Mouse (Mus musculus) frontal cortex, postnatal 14 days (tissue): Measurements from ENCODE around the gene Ddah2.

Experiments used
- DNase-seq, 2 experiments: peaks; one replicate each; pipeline ENCODE4 v3.0.0; 2022; ENCODE audit warnings: low spot score in 2 of 2

Gene Ddah2

DNA sequence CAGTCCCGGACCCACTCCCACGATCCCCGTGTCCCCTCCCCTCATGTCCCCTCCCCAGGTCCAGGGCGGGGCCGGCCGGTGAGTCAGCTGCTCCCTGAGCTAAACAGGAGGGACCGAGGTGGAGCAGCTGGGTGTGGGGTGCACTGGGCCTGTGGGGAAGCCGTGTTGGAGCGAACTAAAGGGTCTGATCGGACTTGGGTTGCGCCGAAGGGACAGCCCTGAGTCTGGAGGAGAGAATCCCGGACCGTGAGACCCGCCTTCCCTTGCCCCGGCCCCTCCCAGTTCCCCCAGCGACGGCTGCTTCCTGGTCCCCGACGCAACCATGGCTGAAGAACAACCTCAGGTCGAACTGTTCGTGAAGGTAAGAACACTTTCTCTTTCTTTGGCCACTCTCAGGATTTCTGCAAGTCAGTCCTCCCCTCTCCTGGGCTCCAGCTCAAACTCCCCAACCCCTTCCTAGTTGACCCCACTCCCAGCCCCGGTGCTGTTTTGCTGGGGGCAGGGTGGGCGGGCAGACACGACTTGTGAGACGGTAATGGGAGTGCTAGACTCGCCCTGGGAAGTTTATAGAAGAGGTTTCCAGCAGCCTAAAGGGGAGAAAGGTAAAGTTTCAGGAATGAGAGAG lies 8.6 kb upstream of the Ddah2 start:
- no peak for DNase-seq

DNA sequence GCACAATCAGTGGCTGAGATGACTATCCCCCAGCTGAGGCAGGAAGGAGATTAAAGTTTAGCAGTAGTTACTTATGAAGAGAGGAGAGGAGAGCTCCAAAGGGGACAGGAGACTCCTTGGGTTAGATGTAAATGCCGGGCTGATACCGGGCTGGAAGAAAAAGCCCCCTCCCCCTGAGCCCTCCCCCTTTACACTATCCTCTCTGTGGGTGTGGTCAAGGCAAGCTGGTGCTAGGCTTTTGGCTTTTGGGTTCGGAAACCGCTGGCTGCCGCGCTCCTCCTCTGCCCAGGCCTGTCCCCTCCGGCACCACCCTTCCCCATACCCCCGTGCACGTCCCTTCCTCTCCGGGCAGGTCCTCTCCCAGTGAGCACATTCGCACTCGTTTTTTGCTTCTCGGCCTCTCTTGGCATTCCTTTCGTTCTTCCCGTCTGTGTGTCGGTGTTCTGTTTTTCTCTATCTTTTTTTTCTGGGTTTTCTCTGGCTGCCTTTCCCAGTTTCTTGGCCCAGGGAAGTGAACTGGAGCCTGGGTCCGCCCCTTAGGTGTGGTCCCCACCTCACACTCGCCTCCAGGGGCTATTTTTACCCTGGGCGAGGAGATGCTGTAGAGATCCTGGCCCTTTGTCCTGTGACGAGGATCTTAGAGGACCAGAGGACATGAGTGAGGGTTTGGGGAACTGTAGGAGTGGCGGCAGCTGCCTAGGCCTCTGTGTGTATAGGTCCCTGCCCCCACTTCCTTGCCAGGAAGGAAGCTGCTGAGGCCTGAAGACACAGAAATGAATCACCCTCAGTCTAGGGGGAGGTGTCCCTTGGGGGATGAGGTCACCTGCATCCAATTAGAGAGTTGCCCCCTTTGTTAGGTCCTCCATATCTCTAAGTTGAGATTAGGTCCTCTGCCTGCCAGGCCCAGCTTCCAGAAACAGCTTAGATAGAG lies 7.4 kb upstream of the Ddah2 start:
- no peak for DNase-seq

DNA sequence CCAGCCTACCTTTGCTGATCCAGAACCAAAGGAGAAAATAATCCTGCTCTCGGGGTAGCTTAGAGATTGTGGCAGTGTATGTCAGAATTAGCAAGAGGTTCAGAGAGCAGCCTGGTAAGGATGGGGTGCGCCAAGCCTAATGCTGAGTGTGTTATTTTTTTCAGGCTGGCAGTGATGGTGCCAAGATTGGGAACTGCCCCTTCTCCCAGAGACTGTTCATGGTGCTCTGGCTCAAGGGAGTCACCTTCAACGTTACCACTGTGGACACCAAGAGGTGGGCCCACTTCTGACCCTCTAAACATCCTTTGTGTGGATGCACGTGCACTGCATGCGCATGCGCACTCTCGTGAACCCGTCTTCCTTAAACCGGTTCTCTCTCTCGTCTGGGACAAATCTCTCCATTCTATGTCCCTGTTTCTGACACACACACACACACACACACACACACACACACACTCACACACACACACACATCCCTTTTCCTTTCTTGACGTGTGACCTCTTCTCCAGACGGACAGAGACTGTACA lies 6.5 kb upstream of the Ddah2 start:
- DNase-seq: no peak

DNA sequence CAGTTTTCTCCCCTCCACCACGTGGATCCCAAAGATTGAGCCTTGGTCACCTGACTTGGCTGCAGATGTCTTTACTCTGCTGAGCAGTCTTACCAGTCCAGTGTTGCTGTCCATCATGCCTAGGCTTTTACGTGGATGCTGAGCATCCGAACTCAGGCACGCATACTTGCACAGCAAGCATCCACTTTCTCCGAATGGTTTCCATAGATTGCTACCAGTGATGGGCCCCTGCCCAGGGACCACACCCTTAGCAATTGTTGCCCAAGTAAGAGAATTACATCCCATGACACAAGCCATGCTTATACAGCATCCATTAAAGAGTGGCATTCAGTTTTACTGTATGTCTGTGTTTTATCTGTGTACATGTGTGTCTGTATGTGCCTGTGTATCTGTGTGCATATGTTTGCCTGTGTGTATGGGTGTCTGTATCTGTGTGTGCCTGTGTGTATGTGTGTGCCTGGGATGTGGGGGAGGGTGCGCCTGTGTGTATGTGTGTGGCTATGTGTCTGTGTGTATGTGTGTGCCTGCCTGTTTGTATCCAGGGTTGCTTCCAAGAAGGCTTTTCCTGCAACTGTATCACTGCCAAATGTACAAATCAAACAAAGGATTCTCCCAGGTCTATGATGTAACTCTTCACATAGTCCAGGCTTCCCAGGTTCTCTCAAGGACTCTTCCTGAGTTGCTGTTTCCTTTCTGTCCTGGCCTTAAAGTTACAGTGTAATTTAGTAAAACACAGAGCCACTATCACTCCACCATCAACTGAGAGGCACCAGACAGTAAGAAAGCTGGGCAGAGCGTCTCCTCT lies 2.9 kb upstream of the Ddah2 start:
- DNase-seq: no peak

DNA sequence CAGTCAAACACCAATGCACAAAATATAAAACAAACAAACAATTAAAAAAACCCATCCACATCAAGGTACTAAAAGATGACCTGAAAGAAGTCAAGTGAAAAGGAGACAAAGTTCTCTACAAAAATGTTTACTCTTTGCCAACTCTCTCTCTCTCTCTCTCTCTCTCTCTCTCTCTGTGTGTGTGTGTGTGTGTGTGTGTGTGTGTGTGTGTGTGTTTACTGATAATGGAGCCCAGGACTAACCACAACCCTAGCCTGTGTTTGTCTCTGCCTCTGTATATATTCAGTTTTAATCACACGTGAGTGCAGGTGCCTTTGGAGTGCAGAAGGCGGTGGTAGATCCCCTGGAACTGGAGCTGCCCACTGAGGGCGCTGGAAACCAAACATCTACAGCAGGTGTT lies 1.7 kb upstream of the Ddah2 start:
- no peak for DNase-seq

DNA sequence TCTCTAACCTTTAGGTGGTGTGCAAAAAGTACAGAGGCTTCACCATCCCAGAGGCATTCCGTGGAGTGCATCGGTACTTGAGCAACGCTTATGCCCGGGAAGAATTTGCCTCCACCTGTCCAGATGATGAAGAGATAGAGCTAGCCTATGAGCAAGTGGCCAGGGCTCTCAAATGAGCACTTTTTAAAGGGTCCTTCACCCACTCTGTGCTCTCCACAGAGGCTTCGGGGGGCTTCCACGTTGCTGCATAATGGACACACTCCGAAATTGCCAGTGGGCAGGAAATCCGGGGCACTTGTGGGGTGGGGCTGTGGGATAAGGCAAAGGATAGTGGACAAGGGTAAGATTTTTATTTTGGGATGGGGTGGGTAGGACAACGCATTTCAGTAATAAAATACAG lies 519 bp upstream of the Ddah2 start:
- no peak for DNase-seq

DNA sequence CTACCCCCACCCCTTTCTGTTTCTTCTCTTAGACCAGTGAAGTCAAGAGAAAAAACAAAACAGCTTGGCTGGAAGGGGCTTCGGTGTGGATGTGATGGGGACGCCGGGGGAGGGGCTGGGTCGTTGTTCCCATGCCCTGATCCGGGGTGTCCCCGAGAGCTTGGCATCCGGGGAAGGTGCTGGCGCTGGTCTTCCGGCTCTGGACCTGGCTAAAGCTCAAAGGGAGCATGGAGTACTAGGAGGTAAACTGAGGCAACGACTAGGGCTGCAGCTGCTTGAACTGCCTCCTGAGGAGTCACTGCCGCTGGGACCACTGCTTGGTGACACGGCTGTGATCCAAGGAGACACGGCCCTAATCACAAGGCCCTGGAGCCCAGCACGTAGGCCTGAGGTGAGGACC lies 1.2 kb downstream of the Ddah2 start:
- no peak for DNase-seq

DNA sequence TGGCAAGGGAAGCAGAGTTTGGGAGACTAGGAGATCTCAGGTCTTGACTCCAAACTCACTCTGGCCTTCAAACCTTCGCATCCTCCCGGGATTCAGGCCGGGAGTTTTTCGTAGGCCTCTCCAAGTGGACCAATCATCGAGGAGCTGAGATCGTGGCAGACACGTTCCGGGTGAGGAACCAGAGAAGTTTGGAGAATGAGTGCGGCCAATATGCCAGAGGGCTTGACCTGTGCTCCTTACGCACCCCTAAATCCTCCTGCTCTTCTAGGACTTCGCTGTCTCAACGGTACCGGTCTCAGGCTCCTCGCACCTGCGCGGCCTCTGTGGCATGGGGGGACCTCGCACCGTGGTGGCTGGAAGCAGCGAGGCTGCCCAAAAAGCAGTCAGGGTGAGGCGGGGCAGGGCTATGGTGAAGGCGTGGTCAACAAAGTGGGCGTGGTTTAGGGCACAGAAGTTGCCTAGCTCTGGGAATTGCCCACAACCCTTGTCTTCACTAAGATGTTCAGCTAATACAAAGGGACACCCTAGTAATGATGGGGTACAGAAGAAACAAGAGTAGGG lies 2.0 kb downstream of the Ddah2 start:
- no peak for DNase-seq

DNA sequence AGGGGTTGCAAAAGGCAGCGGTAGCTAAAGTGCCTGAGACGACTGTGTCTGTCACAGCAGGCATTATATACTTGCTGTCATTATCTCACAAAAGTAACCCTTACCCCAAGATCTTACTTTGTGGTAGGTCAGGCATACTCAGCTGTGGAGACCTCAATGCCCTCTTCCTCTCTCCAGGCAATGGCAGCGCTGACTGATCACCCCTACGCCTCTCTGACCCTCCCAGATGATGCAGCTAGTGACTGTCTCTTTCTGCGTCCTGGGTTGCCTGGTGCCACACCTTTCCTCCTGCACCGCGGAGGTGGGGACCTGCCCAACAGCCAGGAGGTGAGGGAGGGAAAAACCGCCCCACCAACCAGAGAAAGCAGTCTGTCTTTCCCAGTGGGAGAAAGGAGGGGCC lies 2.5 kb downstream of the Ddah2 start:
- DNase-seq: no peak

DNA sequence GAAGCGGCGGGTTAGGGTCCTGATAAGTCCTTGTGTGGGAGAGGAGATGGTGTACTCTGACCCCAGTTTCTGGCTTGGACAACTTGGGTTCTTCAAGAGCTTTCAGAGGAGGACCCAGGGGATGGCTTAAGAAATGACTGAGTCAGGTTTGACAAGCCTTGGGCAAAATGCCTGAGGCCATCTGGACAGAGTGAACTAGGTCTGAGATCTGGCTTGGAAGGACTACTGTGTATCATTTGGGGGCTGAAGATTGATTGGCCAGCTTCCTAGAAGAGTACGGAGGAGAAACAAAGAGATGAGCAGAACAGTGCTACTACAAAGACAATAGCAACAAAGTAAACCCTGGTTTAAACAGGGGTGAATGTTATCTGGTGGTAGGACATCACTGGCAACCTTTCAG lies 4.6 kb downstream of the Ddah2 start:
- no peak for DNase-seq

DNA sequence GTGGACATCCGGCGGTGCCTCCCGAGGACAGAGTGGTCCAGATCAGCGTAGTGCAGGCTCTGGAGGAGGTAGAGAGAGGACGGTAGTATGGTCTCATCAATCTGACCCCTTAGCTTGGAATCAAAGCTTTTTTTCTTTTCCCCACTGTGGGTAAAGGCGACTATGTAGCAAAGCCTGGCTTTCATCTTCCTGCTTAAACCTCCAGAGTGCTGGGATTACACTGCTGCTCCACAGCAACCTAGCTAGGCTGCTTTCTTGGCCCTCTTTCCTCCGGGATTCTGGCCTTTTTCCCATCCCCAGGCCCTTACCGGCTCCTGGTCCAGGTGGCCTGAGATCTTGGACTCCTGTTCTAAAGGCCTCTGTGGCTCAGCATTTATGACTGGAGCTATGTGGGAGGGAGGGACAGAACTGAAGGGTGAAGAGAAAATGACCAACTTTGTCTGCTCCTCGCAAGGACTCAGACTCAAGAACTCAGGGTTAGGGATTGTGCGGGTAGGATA lies 5.6 kb downstream of the Ddah2 start:
- no peak for DNase-seq

DNA sequence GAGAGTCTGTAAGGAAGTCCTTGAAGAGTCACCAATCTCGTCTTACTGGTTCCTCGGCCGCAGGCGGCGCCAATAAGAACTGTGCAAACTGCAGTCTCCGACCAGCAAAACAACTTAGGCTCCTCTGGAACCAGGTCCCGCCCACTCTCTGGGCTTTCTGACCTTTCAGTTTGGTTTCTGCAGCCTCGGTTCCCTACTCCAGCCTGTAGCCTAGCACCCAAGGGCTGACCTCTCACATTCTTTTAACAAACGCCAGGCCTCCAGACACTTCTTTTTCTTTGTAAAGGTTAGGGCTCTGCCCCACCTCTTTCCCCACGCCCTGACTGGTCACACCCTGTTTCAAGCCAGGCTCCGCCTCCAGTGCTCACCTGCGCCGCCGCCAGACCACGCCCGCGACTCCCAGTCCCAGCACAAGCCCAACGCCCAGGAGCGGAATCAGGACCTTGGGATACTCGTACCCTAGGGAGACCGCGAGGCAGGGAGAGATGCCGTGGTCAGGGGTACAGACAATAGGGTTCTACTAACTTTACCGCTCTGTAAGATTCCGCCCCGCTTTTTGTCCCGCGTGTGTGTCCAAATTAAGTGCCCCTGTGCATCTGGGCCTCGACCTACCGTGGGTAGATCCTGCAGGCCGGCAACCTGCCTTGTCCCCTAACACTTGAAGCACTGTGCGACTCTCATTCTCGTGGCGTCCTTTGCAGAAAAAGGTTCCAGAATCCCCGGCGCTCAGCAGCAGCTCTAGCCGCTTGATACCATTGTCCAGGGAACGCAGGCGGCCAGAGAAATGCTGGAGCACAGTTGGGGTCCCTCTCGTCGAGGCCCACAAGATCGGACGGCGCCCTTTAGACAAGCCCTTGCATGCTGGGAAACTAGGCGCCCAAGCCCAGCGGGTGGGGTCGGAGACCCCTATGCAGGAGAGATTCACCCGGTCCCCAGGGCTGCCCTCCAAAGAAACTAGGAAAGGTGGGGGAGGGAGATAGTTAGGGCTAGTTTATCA lies 6.4 kb downstream of the Ddah2 start, which contains the start of gene Ly6g6c:
Ly6g6c (plus strand) TSS at position 438 of the 997 bp plus-strand sequence.
- no peak for DNase-seq

DNA sequence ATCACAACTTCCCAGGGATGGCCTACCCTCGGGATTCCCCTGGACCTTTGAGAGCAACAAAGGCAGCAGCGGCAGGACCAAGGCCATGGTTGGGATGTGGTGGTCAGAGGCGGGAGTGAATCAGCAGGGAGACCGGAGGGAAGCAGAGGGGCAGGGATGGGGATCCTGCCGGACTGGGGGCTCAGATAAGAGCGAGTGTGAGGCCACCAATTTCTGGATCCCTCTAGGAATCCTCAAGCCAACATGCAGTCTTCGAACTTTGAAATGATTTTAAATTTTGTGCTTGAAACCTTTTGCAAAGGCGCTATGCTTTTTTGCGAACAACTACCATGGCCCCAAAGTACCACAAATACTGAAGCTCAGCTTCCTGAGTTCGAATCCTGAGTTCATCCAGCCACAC lies 7.2 kb downstream of the Ddah2 start, which contains the start of gene Mpig6b:
Mpig6b (minus strand) TSS at position 101 of the 400 bp plus-strand sequence.
- no peak for DNase-seq

DNA sequence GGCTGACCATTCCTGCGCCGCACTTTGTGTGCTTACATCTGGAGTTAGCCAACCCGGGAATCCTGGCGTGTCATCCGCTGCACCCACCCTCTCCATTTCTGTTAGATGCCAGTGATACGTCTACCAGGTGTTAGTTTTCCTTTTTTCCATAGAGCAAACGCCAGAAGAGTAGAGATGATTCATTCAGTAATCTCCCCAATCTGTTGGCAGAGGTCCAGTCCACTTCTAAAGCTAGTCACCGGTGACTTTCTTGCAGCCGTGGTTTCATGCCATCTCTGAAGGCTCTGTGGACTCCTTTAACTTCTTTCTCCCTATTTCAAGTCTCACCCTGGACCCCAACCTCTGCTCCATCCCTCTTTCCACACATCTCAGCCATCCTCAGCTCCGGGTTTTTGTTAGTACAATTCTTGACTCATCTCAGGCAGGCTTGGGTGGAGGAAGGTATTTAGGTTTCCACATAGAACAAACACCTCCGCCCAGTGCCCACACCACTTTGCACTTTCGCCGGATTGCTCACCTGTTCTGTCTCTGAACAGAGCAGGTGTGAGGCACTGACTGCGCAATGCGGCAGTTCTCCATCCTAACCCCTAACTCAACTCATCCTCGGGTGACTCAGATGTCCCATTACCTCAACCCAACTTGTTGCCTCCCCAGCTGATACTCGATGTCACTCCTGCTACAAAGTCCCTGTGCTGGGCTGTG lies 9.5 kb downstream of the Ddah2 start:
- no peak for DNase-seq

DNA sequence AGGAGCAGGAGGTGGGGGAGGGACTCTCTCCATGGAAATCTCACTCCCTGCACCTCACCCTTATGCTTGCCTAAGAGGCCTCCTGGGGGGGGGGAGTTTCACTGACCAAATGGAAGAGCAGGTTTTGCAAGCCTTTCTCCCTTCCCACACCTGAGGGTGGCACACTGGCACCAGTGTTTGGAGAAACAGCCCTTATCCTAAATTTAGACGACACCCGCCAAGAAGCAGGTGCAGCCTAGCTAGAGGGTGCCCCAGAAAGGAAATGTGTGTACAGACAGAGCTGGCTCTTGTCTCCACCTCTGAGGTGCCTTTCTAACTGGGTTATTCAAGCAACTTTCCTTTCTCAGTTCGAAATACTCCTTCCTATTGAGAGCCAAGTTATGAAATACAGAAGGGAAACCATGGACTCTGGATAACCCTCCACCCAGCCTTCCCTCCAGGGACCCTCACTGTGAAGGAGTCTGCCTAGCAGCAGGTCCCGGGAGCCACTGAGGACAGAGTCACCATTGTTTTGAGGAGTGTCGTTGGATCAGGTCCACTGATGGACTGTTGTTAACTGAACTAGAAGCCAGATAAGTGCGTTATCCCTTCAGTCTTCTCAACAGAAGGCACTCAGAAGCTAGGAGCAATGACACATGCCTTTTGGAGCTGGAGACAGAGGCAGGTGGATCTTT lies 11.9 kb downstream of the Ddah2 start:
- no peak for DNase-seq

DNA sequence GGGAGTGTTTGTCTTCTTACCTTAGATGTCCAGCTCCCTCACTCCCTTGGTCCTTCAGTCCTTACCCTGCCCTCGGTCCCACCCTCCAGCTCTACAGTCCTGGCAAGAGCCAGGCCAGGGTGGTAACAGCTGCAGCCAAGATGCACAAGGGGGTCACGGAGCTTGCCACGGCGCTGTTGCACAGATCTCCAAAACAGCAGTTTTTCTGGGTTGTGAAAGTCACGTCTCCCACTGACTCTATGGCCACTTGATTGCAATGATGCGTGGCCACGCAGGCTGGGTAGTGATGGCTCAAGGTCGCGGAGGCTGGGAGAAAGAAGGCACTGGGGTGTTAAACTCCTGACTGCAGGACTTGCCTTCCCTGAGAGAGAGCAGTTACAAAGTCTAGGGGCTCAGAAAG lies 12.6 kb downstream of the Ddah2 start:
- DNase-seq: no peak

DNA sequence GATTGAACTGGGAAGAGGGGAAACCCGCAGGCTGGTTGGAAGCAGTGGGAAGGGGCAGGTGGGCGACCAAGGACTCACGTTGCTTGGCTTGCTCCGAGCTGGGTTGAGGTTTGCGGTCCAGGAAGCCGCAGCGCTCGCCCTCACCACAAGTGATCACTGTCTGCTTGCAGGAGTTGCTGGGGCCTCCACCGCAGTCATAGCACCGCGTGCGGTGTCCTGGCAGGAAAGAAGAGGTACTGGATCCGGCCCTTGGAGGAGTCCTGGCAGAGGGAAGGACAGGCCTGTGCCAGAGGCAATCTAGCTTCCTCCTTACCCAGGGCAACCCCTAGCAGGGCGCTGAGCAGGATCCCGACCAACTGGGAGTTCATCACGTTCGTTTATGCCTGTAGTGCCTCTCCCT lies 15.3 kb downstream of the Ddah2 start:
- no peak for DNase-seq

DNA sequence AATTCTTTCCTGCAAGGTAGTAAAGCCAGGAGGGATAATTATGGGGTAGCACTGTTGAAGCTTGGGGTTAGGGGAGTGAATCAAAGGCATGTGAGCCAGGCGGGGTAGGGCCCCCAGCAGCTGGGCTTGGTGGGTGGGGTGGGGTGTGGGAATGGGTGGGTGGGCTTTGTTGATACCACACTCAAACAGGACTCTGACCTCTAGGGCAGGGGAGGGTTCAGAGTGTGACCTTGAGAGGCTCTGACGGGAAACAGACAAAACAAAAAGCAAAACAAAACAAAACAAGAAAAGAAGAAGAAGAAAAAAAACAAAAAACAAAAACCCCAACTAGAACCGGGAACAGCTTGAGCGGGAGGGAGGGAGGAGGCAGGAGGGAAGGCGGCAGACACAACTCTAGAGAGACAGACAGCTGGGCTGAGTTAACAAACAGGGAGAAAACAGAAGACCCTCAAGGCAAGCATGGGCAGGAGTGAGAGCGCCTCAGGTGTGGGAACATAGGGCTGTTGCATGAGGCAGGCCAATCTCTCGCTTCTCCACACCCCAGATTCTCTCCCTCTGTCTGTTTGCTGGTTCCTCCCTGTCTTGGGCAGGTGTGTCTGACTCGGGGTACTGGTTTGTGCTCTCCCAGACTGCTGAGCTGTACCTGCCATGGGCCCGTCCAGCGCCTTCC lies 17.8 kb downstream of the Ddah2 start, which contains the start of gene Ly6g6e:
Ly6g6e (plus strand) TSS at position 396 of the 670 bp plus-strand sequence.
- DNase-seq: no peak
